Mouse (Mus musculus): Measurements from ENCODE around the gene Vsig8. TPM values are rescaled to one million over a fixed set of nuclear protein-coding genes. Genes with fewer than 3 reads are reported as not detected.

Gene Vsig8
- polyA plus RNA-seq, 1 experiment from 2014 or later = 0.24 TPM

GRCm38 (mm10) chr1:172520576-172521440, 34.9 kb upstream of the Vsig8 start, which contains the start of gene Cfap45:
Cfap45 (plus strand) TSS chr1:172520801.
- H3K4me2 ChIP-seq = peak within 1 kb of the TSS; percentile 69
- no peak for TF ChIP-seq CTCF (IDR thresholded peaks at IDR 0.05; ENCODE audit: low read depth)
- peak; percentile 96 for DNase-seq
- ATAC-seq (ENCODE audit: insufficient read depth) = peak; percentile 77
- 0 out of 2 replicates have a peak within 1 kb of the TSS, but pooled peaks have one; percentile 6 for H3K9ac ChIP-seq
- peak within 1 kb of the TSS; percentile 32 for H3K4me3 ChIP-seq (ENCODE audit: low read depth, low read length)
- H3K36me3 ChIP-seq (ENCODE audit: insufficient read depth) = no peaks in the 10 kb centered on the region
- 4% methylated on average over 28 of the region's 28 CpGs for WGBS
- H3K4me1 ChIP-seq (ENCODE audit: insufficient read depth) = peaks cover 22% of the 10 kb centered on the region
- H3K27me3 ChIP-seq (ENCODE audit: insufficient read depth, low read length) = no peaks in the 10 kb centered on the region
- H3K9me3 ChIP-seq (ENCODE audit: low read depth, low read length) = peaks cover 6% of the 10 kb centered on the region; the same call in 1 of the 2 replicates
- H3K27ac ChIP-seq (ENCODE audit: low read depth) = peak within 1 kb of the TSS; percentile 58

- H3K9ac ChIP-seq = no peak overlapping the region
- no peak for DNase-seq
- H3K9me3 ChIP-seq (ENCODE audit: low read depth, low read length) = peaks cover 2% of the 10 kb centered on the region; the same call in 1 of the 2 replicates
- WGBS = 43% methylated on average over 7 of the region's 7 CpGs
- no peak overlapping the region for H3K4me3 ChIP-seq (ENCODE audit: low read depth, low read length)
- H3K27ac ChIP-seq (ENCODE audit: low read depth) = peak overlapping the region; percentile 46
- no peaks in the 10 kb centered on the region for H3K36me3 ChIP-seq (ENCODE audit: insufficient read depth)
- TF ChIP-seq CTCF (IDR thresholded peaks at IDR 0.05; ENCODE audit: low read depth) = no peak
- no peak overlapping the region for H3K4me2 ChIP-seq
- H3K4me1 ChIP-seq (ENCODE audit: insufficient read depth) = peaks cover 31% of the 10 kb centered on the region
- no peaks in the 10 kb centered on the region for H3K27me3 ChIP-seq (ENCODE audit: insufficient read depth, low read length)
- no peak for ATAC-seq (ENCODE audit: insufficient read depth)
Observed at GRCm38 (mm10) chr1:172522524-172522923, 33.2 kb upstream of the Vsig8 start.

GRCm38 (mm10) chr1:172523699-172524101, 32.0 kb upstream of the Vsig8 start:
- WGBS = 25% methylated on average over 12 of the region's 12 CpGs
- peak; percentile 53 for ATAC-seq (ENCODE audit: insufficient read depth)
- Histone ChIP-seq H3K9ac (no peak overlapping the region), H3K4me2 (no peak overlapping the region), H3K4me1 (ENCODE audit: insufficient read depth) (peaks cover 31% of the 10 kb centered on the region), H3K27ac (ENCODE audit: low read depth) (peak overlapping the region; percentile 72), H3K36me3 (ENCODE audit: insufficient read depth) (no peaks in the 10 kb centered on the region), H3K27me3 (ENCODE audit: insufficient read depth, low read length) (no peaks in the 10 kb centered on the region), H3K9me3 (ENCODE audit: low read depth, low read length) (no peaks in the 10 kb centered on the region), H3K4me3 (ENCODE audit: low read depth, low read length) (no peak overlapping the region)
- DNase-seq = peak; percentile 85
- TF ChIP-seq CTCF (IDR thresholded peaks at IDR 0.05; ENCODE audit: low read depth) = no peak

- Histone ChIP-seq H3K27me3 (ENCODE audit: insufficient read depth, low read length) (no peaks in the 10 kb centered on the region), H3K9me3 (ENCODE audit: low read depth, low read length) (no peaks in the 10 kb centered on the region), H3K4me2 (peak overlapping the region; percentile 38), H3K9ac (no peak overlapping the region), H3K27ac (ENCODE audit: low read depth) (peak overlapping the region; percentile 80), H3K4me3 (ENCODE audit: low read depth, low read length) (no peak overlapping the region), H3K36me3 (ENCODE audit: insufficient read depth) (no peaks in the 10 kb centered on the region), H3K4me1 (ENCODE audit: insufficient read depth) (peaks cover 24% of the 10 kb centered on the region)
- WGBS = 28% methylated on average over 15 of the region's 15 CpGs
- peak; percentile 78 for DNase-seq
- peak; percentile 57 for TF ChIP-seq CTCF (IDR thresholded peaks at IDR 0.05; ENCODE audit: low read depth)
- peak; percentile 11; the same call in 1 of the 2 replicates for ATAC-seq (ENCODE audit: insufficient read depth)
Observed at GRCm38 (mm10) chr1:172525027-172525764, 30.5 kb upstream of the Vsig8 start.

GRCm38 (mm10) chr1:172525971-172526370, 29.8 kb upstream of the Vsig8 start:
- DNase-seq (no peak), ATAC-seq (ENCODE audit: insufficient read depth) (no peak)
- H3K27me3 ChIP-seq (ENCODE audit: insufficient read depth, low read length) = no peaks in the 10 kb centered on the region
- H3K4me1 ChIP-seq (ENCODE audit: insufficient read depth) = peaks cover 26% of the 10 kb centered on the region
- 53% methylated on average over 7 of the region's 7 CpGs for WGBS
- no peak for TF ChIP-seq CTCF (IDR thresholded peaks at IDR 0.05; ENCODE audit: low read depth)
- no peak overlapping the region for H3K9ac ChIP-seq
- peak overlapping the region; percentile 80 for H3K27ac ChIP-seq (ENCODE audit: low read depth)
- no peaks in the 10 kb centered on the region for H3K36me3 ChIP-seq (ENCODE audit: insufficient read depth)
- H3K4me2 ChIP-seq = peak overlapping the region; percentile 43
- H3K4me3 ChIP-seq (ENCODE audit: low read depth, low read length) = peak overlapping the region; percentile 3; the same call in 1 of the 2 replicates
- H3K9me3 ChIP-seq (ENCODE audit: low read depth, low read length) = no peaks in the 10 kb centered on the region

- no peak for ATAC-seq (ENCODE audit: insufficient read depth)
- 48% methylated on average over 23 of the region's 23 CpGs for WGBS
Observed at GRCm38 (mm10) chr1:172526380-172527081, 29.2 kb upstream of the Vsig8 start.

More at GRCm38 (mm10) chr1:172526380-172527081, 29.2 kb upstream of the Vsig8 start:
- Histone ChIP-seq H3K36me3 (ENCODE audit: insufficient read depth) (no peaks in the 10 kb centered on the region), H3K4me1 (ENCODE audit: insufficient read depth) (peaks cover 26% of the 10 kb centered on the region), H3K9me3 (ENCODE audit: low read depth, low read length) (no peaks in the 10 kb centered on the region), H3K4me2 (peak overlapping the region; percentile 43), H3K27me3 (ENCODE audit: insufficient read depth, low read length) (no peaks in the 10 kb centered on the region), H3K4me3 (ENCODE audit: low read depth, low read length) (peak overlapping the region; percentile 3; the same call in 1 of the 2 replicates), H3K9ac (no peak overlapping the region), H3K27ac (ENCODE audit: low read depth) (peak overlapping the region; percentile 80)
- peak; percentile 63 for DNase-seq
- TF ChIP-seq CTCF (IDR thresholded peaks at IDR 0.05; ENCODE audit: low read depth) = no peak

Measured in lung, embryonic 14.5 days (tissue).